Mouse (Mus musculus) heart, postnatal 25 days (tissue): ENCODE measurements at regions not wholly inside any gene's neighbourhood (a gene's known extent, or its start where the extent isn't known, plus 50 kb on each side); places are given as distances from the start of the nearest gene placed in this dataset.

Source experiments
- DNase-seq: peaks from one replicate; pipeline ENCODE4 v3.0.0; 2022; ENCODE audit warnings: low spot score
- intact Hi-C: fragments of 180-260 bp; cut with DNase I; formaldehyde crosslinking; loops from one replicate; pipeline ENCODE4 v1.15.1; 2025

DNA sequence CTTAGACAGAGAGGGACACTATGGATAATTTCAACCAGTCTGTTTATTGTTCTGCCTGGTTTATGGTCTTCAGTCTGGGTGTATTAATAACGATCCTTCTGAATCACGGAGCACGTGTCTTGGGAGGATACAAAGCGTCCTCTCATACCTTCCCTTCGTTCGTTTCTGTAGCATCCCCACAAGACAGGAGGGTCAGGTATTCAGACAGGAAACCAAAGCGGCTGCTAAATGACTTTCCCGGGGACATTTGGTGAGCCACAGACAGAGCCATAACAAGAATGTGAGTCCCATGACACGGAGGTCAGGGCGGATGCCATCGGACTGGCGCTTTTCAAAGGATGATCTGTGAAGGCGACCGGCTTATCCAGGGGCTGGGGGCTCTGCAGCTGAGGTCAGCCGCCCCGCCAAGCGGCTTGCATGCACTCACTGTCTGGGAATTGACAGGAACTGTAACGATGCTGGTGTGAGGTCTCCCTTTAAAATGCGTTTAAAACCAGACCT, 120.9 kb upstream of the Lrig3 start:
- no peak for DNase-seq
- intact Hi-C loops = no loop called here

GRCm38 (mm10) chr10:125850370-125850769, 115.6 kb upstream of the Lrig3 start:
- intact Hi-C loops = no loop called here
- no peak for DNase-seq

GRCm38 (mm10) chr10:125861734-125862133, 104.2 kb upstream of the Lrig3 start:
- intact Hi-C loops = no loop called here

GRCm38 (mm10) chr10:125866346-125866745, 99.6 kb upstream of the Lrig3 start:
- intact Hi-C loops = no loop called here

More at GRCm38 (mm10) chr10:125861734-125862133, 104.2 kb upstream of the Lrig3 start:
- no peak for DNase-seq

DNA sequence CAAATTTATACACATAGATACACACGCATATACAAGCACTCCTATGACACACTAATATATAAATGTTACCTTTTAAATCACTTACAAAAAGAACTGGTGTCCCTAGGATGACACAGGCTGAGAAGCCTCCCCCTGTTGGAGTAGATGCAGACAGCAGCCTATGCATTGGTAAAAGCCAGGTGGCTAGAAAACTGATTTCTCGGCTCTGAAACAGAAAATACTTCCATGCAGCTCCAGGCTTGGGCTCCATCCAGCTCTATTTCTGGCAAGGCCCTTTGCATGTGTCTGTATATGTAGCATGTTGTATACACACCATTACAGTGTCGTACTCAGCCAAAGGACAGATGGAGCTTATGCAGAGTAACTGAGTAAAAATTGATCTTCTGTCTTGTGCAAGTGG, 81.4 kb upstream of the Lrig3 start:
- DNase-seq = no peak
- intact Hi-C loops = no loop called here

More at GRCm38 (mm10) chr10:125866346-125866745, 99.6 kb upstream of the Lrig3 start:
- DNase-seq = no peak

DNA sequence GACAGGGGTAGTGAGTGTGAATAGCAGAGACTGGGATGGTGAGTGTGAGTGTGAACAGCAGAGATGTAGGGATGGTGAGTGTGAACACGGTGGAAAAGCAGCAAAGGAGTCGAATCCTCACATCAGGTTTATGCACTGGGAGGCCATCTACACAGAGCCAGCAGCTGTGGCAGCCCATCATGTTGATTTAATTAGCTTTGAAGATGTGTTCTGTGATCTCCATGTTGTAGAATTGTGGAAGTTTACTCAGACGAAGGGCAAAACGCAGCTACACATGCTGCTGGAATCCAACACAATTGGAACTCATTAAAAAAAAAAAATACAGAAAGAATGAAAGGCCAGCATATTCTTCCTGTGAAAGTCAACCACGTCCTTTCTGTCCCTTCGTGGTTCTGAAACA, 80.2 kb upstream of the Lrig3 start:
- intact Hi-C loops = no loop called here

DNA sequence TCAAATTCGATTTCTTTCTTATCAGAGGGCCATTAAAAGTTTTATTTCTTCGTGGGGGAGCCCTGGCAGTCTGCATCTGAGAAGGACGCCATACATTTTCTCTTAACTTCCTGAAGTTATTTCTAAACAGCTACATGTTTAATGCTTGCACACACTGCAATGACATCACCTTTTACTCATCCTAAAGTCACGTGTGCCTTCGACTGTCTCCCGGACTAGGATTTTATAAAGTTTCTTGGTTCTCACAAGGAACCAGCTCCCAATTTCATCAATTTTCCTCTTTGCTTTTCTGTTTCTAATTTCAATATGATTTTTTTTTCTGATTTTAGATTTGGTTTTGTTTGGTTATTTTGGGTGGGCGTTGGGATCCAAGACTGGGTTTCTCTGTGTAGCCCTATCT, 73.8 kb upstream of the Lrig3 start:
- DNase-seq = no peak
- intact Hi-C loops = no loop called here

More for the DNA sequence above, 80.2 kb upstream of the Lrig3 start:
- no peak for DNase-seq

- intact Hi-C loops = no loop called here
- no peak for DNase-seq
These were observed 70.1 kb upstream of the Lrig3 start for GRCm38 (mm10) chr10:125895744-125896482.

GRCm38 (mm10) chr10:125896646-125897045, 69.3 kb upstream of the Lrig3 start:
- no peak for DNase-seq
- intact Hi-C loops = no loop called here

DNA sequence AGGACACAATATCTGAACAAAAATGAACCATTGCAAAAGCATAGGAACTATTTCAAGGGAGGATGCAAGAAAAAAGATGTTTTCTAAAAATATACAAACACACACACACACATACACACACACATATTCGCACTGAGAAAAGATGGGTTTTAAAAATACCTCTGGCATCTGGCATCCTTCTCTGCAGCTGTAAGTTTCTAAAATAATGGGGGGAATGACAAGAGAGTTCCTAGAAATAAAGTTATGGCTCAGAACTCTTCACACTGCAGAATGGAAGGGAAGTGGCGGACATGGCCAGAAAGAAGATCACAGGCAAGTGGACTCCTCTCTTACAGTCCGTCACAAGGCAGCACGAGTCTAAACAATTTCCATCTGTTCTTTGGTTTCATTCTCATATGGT, 66.5 kb upstream of the Lrig3 start:
- DNase-seq = no peak
- intact Hi-C loops = no loop called here

- no peak for DNase-seq
- intact Hi-C loops = no loop called here
These were observed 65.4 kb upstream of the Lrig3 start for GRCm38 (mm10) chr10:125900562-125900961.

DNA sequence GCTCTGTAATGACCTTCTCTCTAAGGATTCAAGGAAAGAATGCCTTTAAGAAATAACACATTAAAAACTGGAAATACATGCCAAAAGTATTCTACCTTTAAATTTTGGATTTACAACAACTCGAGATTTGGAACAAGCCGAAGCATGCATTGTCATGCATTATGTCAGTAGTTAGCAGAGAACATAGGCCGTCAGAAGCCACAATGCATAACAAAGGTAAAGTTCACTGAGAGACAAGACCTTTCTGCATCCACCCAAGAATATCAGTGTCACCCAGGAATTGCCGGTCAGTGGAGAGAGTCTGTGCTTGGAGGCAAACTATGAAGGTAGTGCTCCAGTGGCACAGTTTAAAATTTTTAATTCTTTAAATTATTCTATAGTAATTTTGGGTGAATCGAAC, 63.3 kb upstream of the Lrig3 start:
- intact Hi-C loops = no loop called here
- no peak for DNase-seq

DNA sequence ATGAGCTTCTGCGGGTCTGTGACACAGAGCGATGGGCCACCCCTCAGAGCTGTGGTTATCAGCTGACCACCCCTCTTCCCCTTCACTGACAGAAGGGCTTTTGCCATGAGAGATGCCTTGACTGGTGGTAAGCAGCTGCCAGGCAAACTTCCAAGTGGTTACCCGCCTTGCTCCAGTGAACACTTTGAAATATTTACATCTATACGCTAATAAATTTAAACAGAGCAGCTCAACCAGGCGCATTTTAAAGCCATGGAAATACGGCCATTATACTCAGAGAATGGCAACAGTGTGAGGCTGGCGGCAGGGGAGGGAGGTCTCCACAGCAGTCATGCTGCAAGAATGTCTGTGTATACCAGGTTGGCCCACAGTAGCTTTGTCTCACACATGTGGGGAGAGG, 53.8 kb upstream of the Lrig3 start:
- no peak for DNase-seq
- intact Hi-C loops = no loop called here
